ENCODE assay signal across 8 mouse cellular contexts in genomic region chr11:62921052-62921977, GRCm38 (mm10). TPM values are rescaled to one million over a fixed set of nuclear protein-coding genes. Genes with fewer than 3 reads are reported as not detected.
DNase-seq lines count a peak whose midpoint lies in the region; ATAC-seq and TF ChIP-seq lines count a peak whose summit lies in the region.

No protein-coding gene starts in this region.

- ATAC-seq in Patski: peak; percentile 89
- ATAC-seq in hindbrain, embryonic 13.5 days (ENCODE audit: low FRiP score): peak; percentile 89

- peak overlapping the region; percentile 36; the same call in 1 of the 2 replicates for H3K9ac ChIP-seq in hindbrain, embryonic 13.5 days

- in situ Hi-C loops in Patski (cut with MboI; ENCODE audit: low pct_unique_long_range_greater_than_20kb): loop anchor here (5.0 kb wide), 1 partner anchor 211 kb away; no protein-coding TSS in a partner anchor

- peak overlapping the region; percentile 27 for H3K4me3 ChIP-seq in hindbrain, embryonic 13.5 days

- H3K9me3 ChIP-seq in hindbrain, embryonic 13.5 days: no peaks in the 10 kb centered on the region; the same call in 1 of the 2 replicates

- H3K4me2 ChIP-seq in hindbrain, embryonic 13.5 days: peak overlapping the region; percentile 39

- POLR2A ChIA-PET in Patski (lab: Charles Lee): interaction anchor here (1.4 to 2.2 kb wide), 2 partner anchors 212 to 214 kb away, joined by 3 to 7 read pairs; no protein-coding TSS in a partner anchor

- no peaks in the 10 kb centered on the region for H3K36me3 ChIP-seq in hindbrain, embryonic 13.5 days

- 33% methylated on average over 25 of the region's 25 CpGs for WGBS in hindbrain, embryonic 13.5 days

- TF ChIP-seq CTCF in Patski (IDR thresholded peaks at IDR 0.05): peak; percentile 97

- CTCF ChIA-PET in Patski (lab: Charles Lee): interaction anchor here (0.7 to 5.2 kb wide), 6 partner anchors 23 to 246 kb away, joined by 3 to 42 read pairs (median 4); no protein-coding TSS in a partner anchor

- 0 out of 2 replicates have a peak, but pooled peaks cover 3% of the 10 kb centered on the region for H3K4me1 ChIP-seq in hindbrain, embryonic 13.5 days (replicated peaks)

- no peaks in the 10 kb centered on the region for H3K27me3 ChIP-seq in Patski
- H3K27me3 ChIP-seq in hindbrain, embryonic 13.5 days: no peaks in the 10 kb centered on the region

- DNase-seq in Patski (ENCODE audit: low read depth, low spot score): peak; percentile 76
- peak; percentile 83 for DNase-seq in cerebellum, adult 9-11 months
- DNase-seq in frontal cortex, postnatal 14 days (ENCODE audit: low spot score in 2 of 2): peak; percentile 88 to 90
- DNase-seq in layer of hippocampus, postnatal 25 days (ENCODE audit: extremely low spot score in 1 of 2, low spot score in 1 of 2): peak; percentile 87 to 97
- peak; percentile 95 for DNase-seq in lung, postnatal 14 days
- DNase-seq in right cerebral cortex, adult 18-20 months: peak; percentile 93
- DNase-seq in urinary bladder, postnatal 14 days (ENCODE audit: low spot score): peak; percentile 94

- H3K27ac ChIP-seq in hindbrain, embryonic 13.5 days: peak overlapping the region; percentile 67

RNA-seq across cellular contexts. Expression of gene Cdrt4, which starts 29.7 kb away (rescaled TPM):
- not detected for polyA plus RNA-seq in Patski (2021)
- 0.32 TPM in 1 of 2 replicates, not detected in the other for polyA plus RNA-seq in hindbrain, embryonic 13.5 days (2015; fragmentation: Nextera tagmentation; extraction: Ambion mirVana)
- total RNA-seq in layer of hippocampus, postnatal 25 days (2021): under 1 TPM in 1 of 2 experiments, not detected in 1; 0.39 TPM

RNA-seq across cellular contexts. Expression of gene Tvp23b, which starts 42.1 kb away (rescaled TPM):
- polyA plus RNA-seq in Patski (2021): 52.8 TPM
- polyA plus RNA-seq in hindbrain, embryonic 13.5 days (2015; fragmentation: Nextera tagmentation; extraction: Ambion mirVana): 56.7 and 58.6 TPM in 2 replicates
- total RNA-seq in layer of hippocampus, postnatal 25 days (2021): 10 to 100 TPM; 28.9 to 30.2 TPM

Comparison
In these comparisons a context has a peak if more than half of its experiments do, and no peak if none do; other contexts are left out.
1. Peak in every context shown above with its lines: DNase-seq, ATAC-seq, H3K4me3 ChIP-seq and H3K27ac ChIP-seq.